Mouse (Mus musculus): ENCODE results near the gene Gsdmc4. TPM values are rescaled to one million over a fixed set of nuclear protein-coding genes. Genes with fewer than 3 reads are reported as not detected.
"Not testable (repeated sequence)": the region's sequence is repeated elsewhere in the genome, so short reads cannot be mapped to it uniquely, and the experiment has no call there.

Gene Gsdmc4
- total and polyA plus RNA-seq, 3 experiments = 0.15 TPM; not detected in 2

DNA sequence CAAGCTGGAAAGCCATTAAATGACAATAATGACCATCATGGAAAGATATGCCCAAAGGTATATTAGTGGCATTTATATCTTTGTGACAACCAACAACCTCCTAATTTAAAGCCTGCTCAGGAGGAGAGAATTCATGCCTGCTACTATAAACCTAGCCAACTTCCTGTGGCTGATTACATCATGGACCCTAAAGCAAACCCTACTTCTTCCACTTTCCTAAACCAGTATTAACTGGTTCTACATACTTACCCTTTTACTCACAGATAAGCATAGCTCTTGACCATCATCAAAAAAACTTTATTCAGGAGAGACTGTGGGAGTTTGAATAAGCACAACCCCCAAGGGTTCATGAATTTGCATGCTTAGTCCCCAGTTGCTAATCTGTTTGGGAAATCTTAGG is 2.2 kb downstream of the Gsdmc4 start:
- not testable (repeated sequence) for H3K27ac ChIP-seq (ENCODE audit: control insufficient read depth, low read depth, low read length); DNase-seq (ENCODE audit: low read depth, low spot score); H3K27me3 ChIP-seq (ENCODE audit: control insufficient read depth in 1 of 2, insufficient read depth in 2 of 2, low read length in 2 of 2); H3K9me3 ChIP-seq (replicated peaks; ENCODE audit: insufficient read depth, low read length); H3K36me3 ChIP-seq (ENCODE audit: control insufficient read depth in 1 of 2, insufficient read depth in 2 of 2, low read length in 2 of 2); H3K4me3 ChIP-seq (ENCODE audit: control insufficient read depth in 1 of 2, insufficient read depth in 1 of 2, low read depth in 2 of 2, low read length in 2 of 2); H3K4me1 ChIP-seq (ENCODE audit: control insufficient read depth in 1 of 2, insufficient read depth in 2 of 2, low read length in 2 of 2); H3K79me2 ChIP-seq (ENCODE audit: control insufficient read depth, insufficient read depth, low read length, poor library complexity); H3K9ac ChIP-seq (ENCODE audit: control insufficient read depth, low read depth, low read length, poor library complexity, severe bottlenecking)

DNA sequence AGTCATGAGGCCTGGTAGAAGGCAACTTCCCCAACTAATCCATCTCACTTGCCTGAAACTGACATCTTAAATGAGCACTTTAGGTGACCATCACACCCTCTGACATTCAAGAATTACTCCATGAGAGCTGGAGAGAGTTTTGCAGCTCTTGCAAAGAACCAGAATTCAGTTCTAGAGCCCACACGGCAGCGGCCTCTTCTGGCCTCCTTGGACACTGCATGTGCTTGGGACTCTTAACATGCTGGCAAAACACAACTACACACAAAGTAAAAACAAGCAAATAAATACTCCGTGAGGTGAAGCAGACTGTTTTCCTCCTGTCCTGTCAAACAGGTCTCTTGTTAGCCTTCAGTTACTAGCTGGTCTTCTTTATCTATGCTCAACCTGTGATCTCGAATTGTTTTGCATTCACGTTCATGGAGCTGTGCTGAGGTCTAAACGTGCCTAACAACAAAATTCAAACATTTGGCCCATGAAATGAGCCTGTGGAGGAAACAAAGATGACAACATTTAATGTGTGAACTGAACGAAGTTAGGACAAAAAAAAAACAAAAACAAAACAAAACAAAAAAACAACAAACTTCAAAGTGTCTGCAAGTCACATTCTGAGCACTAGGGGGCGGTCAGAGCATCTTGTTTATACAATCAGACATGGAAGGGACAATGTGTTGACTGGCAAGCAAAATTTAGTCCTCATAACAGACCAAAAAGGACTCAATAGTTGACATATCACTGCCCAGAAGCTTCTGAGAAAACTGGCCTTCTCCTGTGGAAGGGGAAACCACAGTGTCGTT is 16.3 kb downstream of the Gsdmc4 start:
- H3K36me3 ChIP-seq (ENCODE audit: control insufficient read depth in 1 of 2, insufficient read depth in 2 of 2, low read length in 2 of 2); H3K27ac ChIP-seq (ENCODE audit: control insufficient read depth, low read depth, low read length); H3K4me1 ChIP-seq (ENCODE audit: control insufficient read depth in 1 of 2, insufficient read depth in 2 of 2, low read length in 2 of 2); H3K79me2 ChIP-seq (ENCODE audit: control insufficient read depth, insufficient read depth, low read length, poor library complexity); H3K9me3 ChIP-seq (replicated peaks; ENCODE audit: insufficient read depth, low read length); H3K27me3 ChIP-seq (ENCODE audit: control insufficient read depth in 1 of 2, insufficient read depth in 2 of 2, low read length in 2 of 2): not testable (repeated sequence)
- TF ChIP-seq SMC3 (IDR thresholded peaks at IDR 0.05; ENCODE audit: low read depth, low read length) (peak; percentile 80), MAX (IDR thresholded peaks at IDR 0.05; ENCODE audit: low read length) (peak; percentile 43; the same call in 1 of the 2 replicates), ZC3H11A (IDR thresholded peaks at IDR 0.05; ENCODE audit: low read depth, low read length) (peak; percentile 87), MXI1 (IDR thresholded peaks at IDR 0.05; ENCODE audit: low read depth, low read length) (0 out of 2 replicates have a peak, but pooled peaks have one; percentile 42), CTCF (IDR thresholded peaks at IDR 0.05 in 2 of 3, conservative IDR thresholded peaks at IDR 0.05 in 1 of 3; ENCODE audit: control insufficient read depth in 1 of 3, insufficient read depth in 1 of 3, low read depth in 2 of 3, low read length in 3 of 3, poor library complexity in 1 of 3, severe bottlenecking in 1 of 3) (peak; percentile 84 to 87 (median 87)), ZNF384 (IDR thresholded peaks at IDR 0.05; ENCODE audit: low read depth, low read length) (0 out of 2 replicates have a peak, but pooled peaks have one; percentile 15), RAD21 (IDR thresholded peaks at IDR 0.05; ENCODE audit: low read depth, low read length) (peak; percentile 83), ZKSCAN1 (IDR thresholded peaks at IDR 0.05; ENCODE audit: low read depth, low read length) (peak; percentile 64; the same call in 1 of the 2 replicates), MYC (IDR thresholded peaks at IDR 0.05; ENCODE audit: low read depth, low read length) (0 out of 2 replicates have a peak, but pooled peaks have one; percentile 43), SIN3A (IDR thresholded peaks at IDR 0.05; ENCODE audit: low read length) (peak; percentile 49; the same call in 1 of the 2 replicates)
- H3K9ac ChIP-seq (ENCODE audit: control insufficient read depth, low read depth, low read length, poor library complexity, severe bottlenecking) = peak overlapping the region; percentile 32
- H3K4me3 ChIP-seq (ENCODE audit: control insufficient read depth in 1 of 2, insufficient read depth in 1 of 2, low read depth in 2 of 2, low read length in 2 of 2) = peak overlapping the region; percentile 51 to 53
- DNase-seq (ENCODE audit: low read depth, low spot score) = peak; percentile 83

DNA sequence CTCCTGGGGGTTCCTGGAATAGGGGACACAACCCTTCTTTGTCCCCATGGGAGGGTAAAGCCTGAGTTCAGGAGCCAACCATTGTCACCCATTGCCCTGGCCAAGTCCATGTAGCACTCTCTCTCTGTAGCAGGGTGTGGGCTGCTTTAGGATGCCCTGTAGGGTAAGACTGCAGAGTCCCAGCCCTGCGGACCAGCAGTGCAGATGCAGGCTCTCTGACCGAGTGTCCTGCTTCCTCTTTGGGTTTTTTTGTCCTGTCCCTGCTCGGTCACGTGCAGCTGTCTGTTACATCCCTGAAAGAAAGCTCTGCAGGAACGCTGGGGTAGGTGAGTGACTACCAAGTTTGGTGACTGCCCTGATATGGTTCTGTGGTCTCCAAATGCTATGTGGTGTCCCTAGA is 23.7 kb downstream of the Gsdmc4 start:
- H3K27ac ChIP-seq (ENCODE audit: control insufficient read depth, low read depth, low read length); H3K9ac ChIP-seq (ENCODE audit: control insufficient read depth, low read depth, low read length, poor library complexity, severe bottlenecking); H3K4me1 ChIP-seq (ENCODE audit: control insufficient read depth in 1 of 2, insufficient read depth in 2 of 2, low read length in 2 of 2): not testable (repeated sequence)

DNA sequence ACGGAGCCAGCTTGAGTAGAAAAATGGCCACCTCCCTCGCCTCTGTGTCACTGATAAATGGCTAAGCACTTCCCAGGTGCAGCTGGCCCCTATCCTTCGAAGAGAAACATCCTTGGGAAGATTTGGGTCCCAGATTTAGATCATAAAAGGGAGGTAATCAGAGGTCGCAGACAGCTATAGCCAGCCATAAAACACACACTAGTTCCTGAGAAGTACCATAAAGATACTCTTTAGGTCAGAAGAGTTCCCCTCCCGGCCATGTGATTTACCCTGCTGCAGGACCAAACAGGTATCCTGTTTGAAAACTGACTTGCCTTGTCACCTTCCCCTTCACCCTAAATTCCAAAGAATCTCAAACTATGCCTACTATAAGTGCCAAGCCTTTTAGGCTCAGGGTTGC is 24.1 kb downstream of the Gsdmc4 start:
- not testable (repeated sequence) for H3K36me3 ChIP-seq (ENCODE audit: control insufficient read depth in 1 of 2, insufficient read depth in 2 of 2, low read length in 2 of 2); H3K9me3 ChIP-seq (replicated peaks; ENCODE audit: insufficient read depth, low read length); H3K4me1 ChIP-seq (ENCODE audit: control insufficient read depth in 1 of 2, insufficient read depth in 2 of 2, low read length in 2 of 2); H3K27ac ChIP-seq (ENCODE audit: control insufficient read depth, low read depth, low read length); H3K79me2 ChIP-seq (ENCODE audit: control insufficient read depth, insufficient read depth, low read length, poor library complexity); H3K4me3 ChIP-seq (ENCODE audit: control insufficient read depth in 1 of 2, insufficient read depth in 1 of 2, low read depth in 2 of 2, low read length in 2 of 2); H3K9ac ChIP-seq (ENCODE audit: control insufficient read depth, low read depth, low read length, poor library complexity, severe bottlenecking); DNase-seq (ENCODE audit: low read depth, low spot score); H3K27me3 ChIP-seq (ENCODE audit: control insufficient read depth in 1 of 2, insufficient read depth in 2 of 2, low read length in 2 of 2)

More for the DNA sequence above, 23.7 kb downstream of the Gsdmc4 start:
- H3K27me3 ChIP-seq (ENCODE audit: control insufficient read depth in 1 of 2, insufficient read depth in 2 of 2, low read length in 2 of 2); H3K79me2 ChIP-seq (ENCODE audit: control insufficient read depth, insufficient read depth, low read length, poor library complexity); H3K36me3 ChIP-seq (ENCODE audit: control insufficient read depth in 1 of 2, insufficient read depth in 2 of 2, low read length in 2 of 2); H3K4me3 ChIP-seq (ENCODE audit: control insufficient read depth in 1 of 2, insufficient read depth in 1 of 2, low read depth in 2 of 2, low read length in 2 of 2); H3K9me3 ChIP-seq (replicated peaks; ENCODE audit: insufficient read depth, low read length); DNase-seq (ENCODE audit: low read depth, low spot score): not testable (repeated sequence)

DNA sequence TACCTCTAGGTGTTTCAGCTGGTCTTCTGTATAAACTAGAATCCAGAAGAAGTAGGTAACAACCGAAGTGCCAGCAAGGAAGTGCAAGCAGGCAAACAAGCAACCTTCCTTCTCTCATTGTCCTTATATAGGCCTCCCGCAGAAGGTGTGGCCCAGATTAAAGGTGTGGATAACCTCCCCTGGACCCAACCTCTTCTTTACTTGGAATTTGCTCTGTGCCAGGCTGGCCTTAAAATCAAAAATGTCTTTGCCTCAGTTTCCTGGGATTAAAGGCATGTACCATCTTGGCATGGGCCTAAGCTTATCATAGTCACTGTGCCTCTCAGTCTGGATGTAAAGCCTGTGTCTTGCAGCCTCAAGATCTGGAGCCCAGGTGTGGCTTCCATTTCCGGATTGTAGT is 33.6 kb downstream of the Gsdmc4 start, which contains the start of gene Gsdmc3:
Gsdmc3 (minus strand) TSS at position 101 of the 400 bp plus-strand sequence.
- not testable (repeated sequence) for H3K27me3 ChIP-seq (ENCODE audit: control insufficient read depth in 1 of 2, insufficient read depth in 2 of 2, low read length in 2 of 2); H3K4me1 ChIP-seq (ENCODE audit: control insufficient read depth in 1 of 2, insufficient read depth in 2 of 2, low read length in 2 of 2); H3K27ac ChIP-seq (ENCODE audit: control insufficient read depth, low read depth, low read length); H3K4me3 ChIP-seq (ENCODE audit: control insufficient read depth in 1 of 2, insufficient read depth in 1 of 2, low read depth in 2 of 2, low read length in 2 of 2); H3K9ac ChIP-seq (ENCODE audit: control insufficient read depth, low read depth, low read length, poor library complexity, severe bottlenecking); DNase-seq (ENCODE audit: low read depth, low spot score); H3K79me2 ChIP-seq (ENCODE audit: control insufficient read depth, insufficient read depth, low read length, poor library complexity); H3K9me3 ChIP-seq (replicated peaks; ENCODE audit: insufficient read depth, low read length); H3K36me3 ChIP-seq (ENCODE audit: control insufficient read depth in 1 of 2, insufficient read depth in 2 of 2, low read length in 2 of 2)

All from MEL (cell line).